Mouse (Mus musculus): ENCODE data around the gene Dnmt3a. TPM values are rescaled to one million over a fixed set of nuclear protein-coding genes. Genes with fewer than 3 reads are reported as not detected.

The Dnmt3a gene
- polyA plus RNA-seq, 1 experiment from 2014 or later, result 120 TPM

DNA sequence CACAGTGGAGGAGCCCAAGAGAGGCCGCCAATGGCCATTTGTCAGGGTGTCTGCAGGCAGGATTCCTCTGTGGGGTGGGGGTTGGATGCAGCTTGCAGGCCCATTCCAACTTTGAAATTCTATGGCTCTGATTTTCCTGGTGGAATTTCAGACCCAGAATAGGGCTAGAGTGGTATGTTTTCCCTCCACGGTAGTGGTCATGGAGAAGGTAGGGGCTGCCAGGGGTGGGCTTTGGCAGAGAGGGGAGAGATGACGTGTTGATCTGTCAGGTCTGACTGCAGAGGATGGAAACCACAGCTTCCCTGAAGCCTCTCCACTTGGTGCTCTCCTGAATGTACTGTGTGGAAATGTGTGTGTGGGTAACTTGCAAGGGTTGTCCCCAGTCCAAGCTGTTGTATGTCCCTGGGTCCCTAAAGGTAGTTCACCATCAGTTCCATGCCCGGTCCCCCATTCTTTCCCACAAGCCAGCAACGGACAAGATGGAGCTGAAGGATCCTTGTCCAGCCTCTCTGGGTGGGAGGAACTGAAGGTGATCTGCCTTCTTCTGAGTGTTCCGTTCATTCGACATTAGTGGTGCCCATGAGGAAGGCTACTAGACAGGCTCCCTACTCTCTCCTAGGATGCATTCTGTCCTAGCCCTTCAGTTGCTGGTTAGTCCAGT lies 3.8 kb downstream of the Dnmt3a start:
- Histone ChIP-seq H3K4me2 (replicated peaks) (peak overlapping the region; percentile 78), H3K4me3 (replicated peaks) (no peak overlapping the region; the same call in 1 of the 2 replicates), H3K36me3 (no peaks in the 10 kb centered on the region; the same call in 1 of the 2 replicates), H3K27me3 (replicated peaks) (no peaks in the 10 kb centered on the region), H3K9me3 (no peaks in the 10 kb centered on the region), H3K4me1 (replicated peaks) (peaks cover 53% of the 10 kb centered on the region), H3K27ac (0 out of 2 replicates have a peak overlapping the region, but pooled peaks have one; percentile 32), H3K9ac (no peak overlapping the region)
- 49% methylated on average over 7 of the region's 7 CpGs for WGBS
- ATAC-seq, result no peak

DNA sequence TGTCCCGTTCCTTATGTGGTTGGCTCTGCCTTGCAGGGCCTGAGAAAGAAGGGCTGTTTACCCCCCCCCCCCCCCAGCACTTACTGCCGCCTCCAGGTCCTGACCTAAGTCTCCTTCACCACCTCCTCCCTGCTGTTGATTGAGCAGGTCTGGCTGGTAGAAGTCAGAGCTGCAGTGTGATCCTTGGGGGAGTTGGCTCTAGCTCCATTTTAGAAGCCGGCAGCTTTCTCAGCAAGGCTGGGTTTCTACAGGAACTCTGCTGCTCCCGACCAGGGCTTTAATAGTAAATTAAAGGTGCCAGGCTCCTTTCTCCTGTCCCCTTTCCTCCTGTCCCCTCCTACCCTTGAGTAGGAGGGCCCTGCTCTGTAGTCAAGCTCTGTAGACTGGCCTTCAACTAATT lies 4.6 kb downstream of the Dnmt3a start:
- H3K27me3 ChIP-seq (replicated peaks), result no peaks in the 10 kb centered on the region
- WGBS, result 17% methylated on average over 4 of the region's 4 CpGs
- H3K4me3 ChIP-seq (replicated peaks), result no peak overlapping the region
- no peak overlapping the region for H3K9ac ChIP-seq
- no peaks in the 10 kb centered on the region; the same call in 1 of the 2 replicates for H3K36me3 ChIP-seq
- H3K4me2 ChIP-seq (replicated peaks), result peak overlapping the region; percentile 78
- peaks cover 59% of the 10 kb centered on the region for H3K4me1 ChIP-seq (replicated peaks)
- no peak for ATAC-seq
- H3K27ac ChIP-seq, result 0 out of 2 replicates have a peak overlapping the region, but pooled peaks have one; percentile 7
- no peaks in the 10 kb centered on the region for H3K9me3 ChIP-seq

DNA sequence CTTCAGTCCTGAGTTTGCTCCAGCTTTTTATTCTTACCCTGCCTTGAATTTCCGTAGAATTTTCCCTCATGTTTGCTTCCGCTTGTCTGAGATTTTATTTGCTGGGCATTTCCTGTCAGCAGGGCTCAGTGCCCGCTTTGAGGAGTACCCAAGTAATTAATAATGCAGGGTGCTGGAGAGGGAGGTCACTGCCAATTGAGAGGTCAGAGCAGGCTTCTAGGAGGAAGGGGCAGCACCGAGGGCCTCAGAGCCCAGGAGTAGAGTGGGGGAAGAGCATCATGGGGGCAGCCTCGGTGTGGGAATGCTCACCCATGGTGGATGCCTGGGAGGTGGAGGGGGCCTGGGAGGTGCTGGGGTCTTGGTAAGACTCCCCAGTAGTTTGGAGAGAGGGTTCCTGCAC lies 5.8 kb downstream of the Dnmt3a start:
- H3K4me1 ChIP-seq (replicated peaks), result peaks cover 58% of the 10 kb centered on the region

DNA sequence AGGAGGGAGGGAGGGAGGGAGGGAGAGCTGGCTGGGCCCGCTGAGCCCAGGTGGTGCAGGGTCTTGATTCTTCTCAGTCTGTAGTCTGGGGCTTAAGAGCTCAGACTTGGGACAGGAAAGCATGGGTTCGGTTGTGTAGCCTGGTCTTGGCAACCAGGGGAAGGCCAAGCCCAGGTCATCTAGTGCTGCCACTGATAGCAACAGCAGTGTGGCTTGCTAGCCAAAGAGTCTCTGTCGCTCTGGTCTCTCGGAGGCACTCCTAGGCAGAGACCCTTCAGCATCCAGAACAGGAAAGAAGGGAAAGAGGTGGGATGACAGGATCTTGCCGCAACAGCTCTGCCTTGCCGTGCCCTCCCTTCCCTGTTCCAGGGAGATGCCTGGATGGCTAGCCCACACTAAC lies 6.4 kb downstream of the Dnmt3a start:
- no peaks in the 10 kb centered on the region for H3K9me3 ChIP-seq
- peaks cover 63% of the 10 kb centered on the region for H3K4me1 ChIP-seq (replicated peaks)
- H3K4me3 ChIP-seq (replicated peaks), result no peak overlapping the region
- H3K36me3 ChIP-seq, result no peaks in the 10 kb centered on the region; the same call in 1 of the 2 replicates
- H3K27ac ChIP-seq, result no peak overlapping the region
- WGBS, result 36% methylated on average over 6 of the region's 6 CpGs
- no peak for ATAC-seq
- H3K27me3 ChIP-seq (replicated peaks), result no peaks in the 10 kb centered on the region
- no peak overlapping the region for H3K4me2 ChIP-seq (replicated peaks)
- no peak overlapping the region for H3K9ac ChIP-seq

More for the DNA sequence above, 5.8 kb downstream of the Dnmt3a start:
- 24% methylated on average over 5 of the region's 5 CpGs for WGBS
- H3K27ac ChIP-seq, result 0 out of 2 replicates have a peak overlapping the region, but pooled peaks have one; percentile 13
- peak overlapping the region; percentile 37 for H3K4me2 ChIP-seq (replicated peaks)
- no peak overlapping the region for H3K4me3 ChIP-seq (replicated peaks)
- no peaks in the 10 kb centered on the region; the same call in 1 of the 2 replicates for H3K36me3 ChIP-seq
- H3K27me3 ChIP-seq (replicated peaks), result no peaks in the 10 kb centered on the region
- no peak overlapping the region for H3K9ac ChIP-seq
- H3K9me3 ChIP-seq, result no peaks in the 10 kb centered on the region
- no peak for ATAC-seq

DNA sequence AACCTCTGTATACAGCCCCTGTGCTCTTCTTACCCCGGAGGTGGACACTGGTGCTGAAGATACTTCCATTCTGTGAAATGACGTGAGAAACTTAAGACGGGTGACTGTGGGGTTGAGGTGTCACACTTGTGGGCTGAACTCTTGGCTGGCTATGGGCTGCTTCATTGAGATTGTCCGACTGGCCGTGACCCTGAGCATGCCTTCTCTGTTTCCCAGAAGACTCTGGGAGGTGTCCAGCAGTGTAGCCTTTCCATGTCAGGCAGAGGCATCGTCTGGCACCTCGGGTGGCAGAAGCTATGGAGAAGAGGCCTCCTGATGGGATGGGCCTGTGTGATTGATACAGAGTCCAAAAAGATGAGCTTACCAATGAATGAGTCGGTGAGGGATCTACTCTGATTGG lies 7.3 kb downstream of the Dnmt3a start:
- H3K4me1 ChIP-seq (replicated peaks), result peaks cover 70% of the 10 kb centered on the region
- no peak for ATAC-seq
- H3K4me3 ChIP-seq (replicated peaks), result no peak overlapping the region
- H3K36me3 ChIP-seq, result no peaks in the 10 kb centered on the region; the same call in 1 of the 2 replicates
- H3K27me3 ChIP-seq (replicated peaks), result no peaks in the 10 kb centered on the region
- H3K9ac ChIP-seq, result no peak overlapping the region
- WGBS, result 87% methylated on average over 8 of the region's 8 CpGs
- H3K4me2 ChIP-seq (replicated peaks), result no peak overlapping the region
- no peak overlapping the region for H3K27ac ChIP-seq
- no peaks in the 10 kb centered on the region for H3K9me3 ChIP-seq

DNA sequence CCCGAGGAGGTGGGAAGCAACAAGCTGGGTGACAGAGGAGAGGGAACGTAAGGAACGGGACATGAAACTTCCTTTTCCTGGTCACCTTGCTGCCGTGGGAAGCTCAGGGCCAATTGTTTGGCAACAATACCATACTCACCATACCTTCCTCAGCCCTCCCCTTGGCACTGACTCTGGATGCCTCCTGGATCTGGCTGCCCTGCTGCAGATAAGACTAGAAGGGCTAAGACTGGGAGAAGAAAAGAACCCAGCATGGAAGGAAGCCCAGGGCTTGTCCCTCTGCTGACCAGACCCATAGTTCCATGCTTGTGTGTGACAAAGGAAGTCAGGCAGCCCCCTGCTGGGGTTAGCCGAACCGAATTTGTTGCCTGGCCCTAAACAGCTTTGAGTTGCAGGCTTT lies 9.6 kb downstream of the Dnmt3a start:
- Histone ChIP-seq H3K9ac (no peak overlapping the region), H3K4me1 (replicated peaks) (peaks cover 71% of the 10 kb centered on the region), H3K4me2 (replicated peaks) (no peak overlapping the region), H3K27me3 (replicated peaks) (no peaks in the 10 kb centered on the region), H3K27ac (peak overlapping the region; percentile 10; the same call in 1 of the 2 replicates), H3K4me3 (replicated peaks) (no peak overlapping the region), H3K36me3 (no peaks in the 10 kb centered on the region; the same call in 1 of the 2 replicates), H3K9me3 (no peaks in the 10 kb centered on the region)
- WGBS, result 51% methylated on average over 6 of the region's 6 CpGs
- ATAC-seq, result no peak

DNA sequence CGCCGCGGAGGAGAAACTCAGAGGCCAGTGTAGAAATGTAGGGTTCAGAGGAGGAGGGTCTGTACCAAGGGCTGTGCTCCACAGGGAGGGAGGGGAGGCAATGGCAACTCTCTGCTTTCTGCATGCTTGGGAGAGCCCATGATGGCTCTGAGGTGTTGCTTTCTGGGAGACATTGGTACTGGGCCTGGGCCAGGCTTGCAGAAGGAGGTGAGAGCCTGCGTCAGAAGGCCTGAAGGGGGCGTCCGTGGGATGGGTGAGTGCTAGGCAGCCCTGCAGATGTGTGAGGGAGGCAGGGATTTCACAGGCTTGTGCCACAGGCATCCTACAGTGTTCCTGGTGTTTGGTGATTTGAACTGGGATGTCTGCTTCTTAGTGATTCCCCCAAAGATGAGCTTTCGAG lies 11.2 kb downstream of the Dnmt3a start:
- Histone ChIP-seq H3K27me3 (replicated peaks) (no peaks in the 10 kb centered on the region), H3K4me2 (replicated peaks) (no peak overlapping the region), H3K36me3 (no peaks in the 10 kb centered on the region; the same call in 1 of the 2 replicates), H3K9me3 (no peaks in the 10 kb centered on the region), H3K4me1 (replicated peaks) (peaks cover 66% of the 10 kb centered on the region), H3K9ac (no peak overlapping the region), H3K27ac (no peak overlapping the region), H3K4me3 (replicated peaks) (no peak overlapping the region)
- 62% methylated on average over 7 of the region's 7 CpGs for WGBS
- ATAC-seq, result no peak

DNA sequence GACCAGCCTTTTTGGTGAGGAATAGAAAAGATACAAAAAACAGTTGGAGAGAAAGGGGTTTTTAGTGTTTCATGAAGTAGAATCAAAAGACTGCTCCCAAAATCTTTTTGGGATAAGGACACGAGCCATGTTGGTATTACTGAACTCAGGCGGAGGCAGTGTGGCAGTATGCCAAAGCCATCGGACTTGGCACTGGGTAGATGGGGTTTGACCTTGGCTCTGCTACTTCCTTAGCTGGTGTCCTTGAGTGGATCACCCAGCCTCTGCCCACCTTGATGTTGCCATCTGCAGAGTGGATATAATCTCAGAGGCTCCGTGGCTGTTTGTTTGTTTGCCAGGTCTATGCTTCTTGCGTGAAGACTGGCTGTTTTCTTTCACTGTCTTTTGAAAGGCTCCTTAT lies 11.8 kb downstream of the Dnmt3a start:
- Histone ChIP-seq H3K4me2 (replicated peaks) (no peak overlapping the region), H3K4me1 (replicated peaks) (peaks cover 64% of the 10 kb centered on the region)

DNA sequence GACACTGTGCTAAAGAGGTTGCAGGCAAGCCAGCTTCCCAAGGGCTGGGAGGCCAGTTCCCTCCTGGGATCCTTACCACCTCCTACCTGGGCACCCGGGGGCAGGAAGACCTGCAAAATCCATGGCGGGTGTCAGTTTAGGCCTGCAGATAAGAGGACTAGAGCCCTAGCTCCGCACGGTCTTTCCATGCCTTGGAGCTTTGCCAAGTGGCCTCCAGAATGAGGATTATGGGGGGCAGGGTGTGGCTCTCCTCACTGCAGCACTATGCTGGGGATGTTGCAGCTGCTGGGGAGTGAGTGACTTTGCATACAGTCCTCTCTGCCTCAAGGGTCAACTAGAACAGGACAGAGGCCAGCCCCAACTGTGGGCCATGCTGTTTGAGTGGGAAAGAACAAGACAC lies 14.1 kb downstream of the Dnmt3a start:
- H3K4me3 ChIP-seq (replicated peaks), result no peak overlapping the region
- peaks cover 81% of the 10 kb centered on the region for H3K4me1 ChIP-seq (replicated peaks)
- H3K4me2 ChIP-seq (replicated peaks), result no peak overlapping the region
- H3K9me3 ChIP-seq, result no peaks in the 10 kb centered on the region
- peak; percentile 54 for ATAC-seq
- 34% methylated on average over 4 of the region's 4 CpGs for WGBS
- no peaks in the 10 kb centered on the region for H3K36me3 ChIP-seq
- no peak overlapping the region for H3K9ac ChIP-seq
- no peak overlapping the region for H3K27ac ChIP-seq
- H3K27me3 ChIP-seq (replicated peaks), result no peaks in the 10 kb centered on the region

More for the DNA sequence above, 11.8 kb downstream of the Dnmt3a start:
- 66% methylated on average over 5 of the region's 5 CpGs for WGBS
- Histone ChIP-seq H3K27ac (no peak overlapping the region), H3K4me3 (replicated peaks) (no peak overlapping the region), H3K9me3 (no peaks in the 10 kb centered on the region), H3K27me3 (replicated peaks) (no peaks in the 10 kb centered on the region), H3K36me3 (no peaks in the 10 kb centered on the region; the same call in 1 of the 2 replicates), H3K9ac (no peak overlapping the region)
- no peak for ATAC-seq

DNA sequence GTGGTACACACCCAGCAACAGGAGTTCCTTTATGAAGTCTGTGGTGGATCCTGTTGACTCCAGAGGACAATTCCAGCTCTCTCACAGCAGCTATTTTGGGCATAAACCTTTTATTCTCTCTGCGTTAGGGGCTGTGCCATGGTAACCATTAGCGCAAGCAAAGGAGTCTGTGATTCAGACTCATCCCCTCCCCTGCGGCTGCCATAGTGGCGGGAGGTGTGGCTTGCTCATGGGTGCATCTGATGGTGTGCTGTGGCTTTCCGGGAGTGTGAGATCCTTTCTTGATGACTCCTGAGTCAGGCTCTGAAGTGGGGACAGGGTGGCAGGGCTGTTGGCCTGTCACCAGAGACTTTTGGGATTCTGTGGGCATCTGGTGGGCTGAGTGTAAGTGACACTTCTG lies 17.6 kb downstream of the Dnmt3a start:
- Histone ChIP-seq H3K27ac (peak overlapping the region; percentile 14; the same call in 1 of the 2 replicates), H3K36me3 (no peaks in the 10 kb centered on the region), H3K9me3 (no peaks in the 10 kb centered on the region), H3K4me3 (replicated peaks) (no peak overlapping the region), H3K4me1 (replicated peaks) (peaks cover 67% of the 10 kb centered on the region), H3K4me2 (replicated peaks) (no peak overlapping the region), H3K27me3 (replicated peaks) (no peaks in the 10 kb centered on the region), H3K9ac (no peak overlapping the region)
- no peak for ATAC-seq
- WGBS, result 75% methylated on average over 5 of the region's 5 CpGs

DNA sequence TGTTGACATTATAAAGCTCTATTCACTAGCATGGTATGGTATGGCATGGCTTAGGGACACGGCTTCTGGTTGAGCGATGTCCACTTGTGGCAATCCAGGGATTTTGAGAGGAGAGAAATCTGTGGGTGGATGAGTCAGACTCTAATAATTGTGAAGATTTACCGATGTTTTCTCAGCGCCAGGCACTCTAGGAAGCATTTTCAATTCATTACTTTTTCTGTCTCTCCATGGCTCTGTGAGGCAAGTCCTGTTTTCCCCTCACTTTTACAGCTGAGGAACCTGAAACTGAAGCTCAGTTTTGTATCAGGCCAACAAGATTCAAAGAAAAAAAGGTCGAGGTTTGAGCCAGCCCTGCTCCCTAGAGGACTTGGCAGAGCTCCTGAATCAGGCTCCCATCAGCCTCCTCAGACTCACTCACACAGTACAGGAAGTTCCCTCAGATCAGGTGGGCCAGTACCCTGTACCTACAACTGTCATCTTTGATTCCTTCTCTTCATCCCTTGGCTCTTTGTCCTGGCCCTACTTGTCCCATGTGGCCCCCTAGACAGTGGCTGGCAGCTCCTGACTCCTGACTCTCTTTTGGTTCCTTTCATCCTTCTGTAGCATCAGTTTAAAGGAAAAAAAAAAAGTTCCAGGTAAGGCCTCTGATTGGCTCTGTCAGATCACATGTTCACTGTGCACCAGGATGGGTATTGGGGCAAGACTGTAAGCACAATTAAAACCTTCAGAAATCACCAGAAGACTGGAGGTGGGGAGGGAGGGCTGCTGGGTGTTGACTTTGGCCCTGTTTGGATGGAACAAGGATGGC lies 19.3 kb downstream of the Dnmt3a start:
- Histone ChIP-seq H3K27ac (0 out of 2 replicates have a peak overlapping the region, but pooled peaks have one; percentile 22), H3K4me2 (replicated peaks) (peak overlapping the region; percentile 38), H3K27me3 (replicated peaks) (no peaks in the 10 kb centered on the region), H3K4me3 (replicated peaks) (no peak overlapping the region), H3K9me3 (no peaks in the 10 kb centered on the region), H3K36me3 (no peaks in the 10 kb centered on the region; the same call in 1 of the 2 replicates), H3K9ac (0 out of 2 replicates have a peak overlapping the region, but pooled peaks have one; percentile 17), H3K4me1 (replicated peaks) (peaks cover 51% of the 10 kb centered on the region)
- ATAC-seq, result peak; percentile 39
- WGBS, result 53% methylated on average over 5 of the region's 5 CpGs

DNA sequence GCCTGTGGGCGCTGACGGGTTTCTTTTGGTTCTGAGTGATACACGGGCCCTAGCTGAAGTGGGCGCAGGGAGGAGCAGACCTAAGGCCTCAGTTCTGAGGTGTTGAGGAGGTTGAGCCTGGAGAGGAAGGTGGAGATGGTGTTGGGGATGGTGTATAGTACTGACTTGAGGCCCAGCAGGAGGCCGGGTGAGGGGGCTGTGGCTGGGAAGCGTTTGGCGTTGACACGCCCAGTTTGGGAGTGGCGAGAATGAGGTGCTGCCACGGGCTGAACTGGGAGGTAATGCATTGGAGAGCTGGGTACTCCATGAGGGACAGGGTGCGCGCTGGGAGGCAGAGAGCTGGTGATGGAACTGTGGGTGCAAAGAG lies 19.9 kb downstream of the Dnmt3a start:
- Histone ChIP-seq H3K9me3 (no peaks in the 10 kb centered on the region), H3K4me1 (replicated peaks) (peaks cover 45% of the 10 kb centered on the region), H3K36me3 (no peaks in the 10 kb centered on the region; the same call in 1 of the 2 replicates), H3K27ac (0 out of 2 replicates have a peak overlapping the region, but pooled peaks have one; percentile 22), H3K9ac (0 out of 2 replicates have a peak overlapping the region, but pooled peaks have one; percentile 17), H3K27me3 (replicated peaks) (no peaks in the 10 kb centered on the region), H3K4me2 (replicated peaks) (peak overlapping the region; percentile 38), H3K4me3 (replicated peaks) (no peak overlapping the region)
- ATAC-seq, result peak; percentile 86
- 33% methylated on average over 12 of the region's 12 CpGs for WGBS

All from intestine, embryonic 15.5 days (tissue).